Mouse (Mus musculus): Measurements from ENCODE around the gene Crybb1. TPM values are rescaled to one million over a fixed set of nuclear protein-coding genes. Genes with fewer than 3 reads are reported as not detected.

Gene Crybb1
- polyA plus RNA-seq, 1 experiment from 2014 or later, result 0.32 TPM

DNA sequence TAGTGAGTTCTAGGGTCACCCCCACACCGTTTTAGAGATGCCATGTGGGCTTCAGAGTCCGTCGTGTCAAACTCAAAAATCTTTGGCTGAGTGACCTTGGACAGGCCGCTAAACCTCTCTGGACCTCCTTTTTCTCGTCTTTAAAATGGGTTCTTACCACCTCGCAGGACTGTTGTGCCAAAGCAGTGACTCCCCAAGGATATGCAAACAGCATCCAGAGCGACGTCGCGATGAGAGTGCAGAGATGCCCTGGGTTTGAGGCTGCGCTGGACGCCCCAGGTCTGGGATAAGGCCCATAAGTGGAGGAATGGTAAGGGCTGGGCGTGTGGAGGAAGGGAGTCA, 27.7 kb upstream of the Crybb1 start:
- no peak overlapping the region for H3K4me2 ChIP-seq (ENCODE audit: low read depth, low read length)

GRCm38 (mm10) chr5:112228240-112229076, 27.2 kb upstream of the Crybb1 start:
- H3K4me3 ChIP-seq (ENCODE audit: low read depth, low read length), result no peak overlapping the region

More for the DNA sequence above, 27.7 kb upstream of the Crybb1 start:
- WGBS (ENCODE audit: insufficient replicate concordance), result 4% methylated on average over 13 of the region's 13 CpGs
- ATAC-seq (ENCODE audit: low read depth), result no peak
- H3K9me3 ChIP-seq (replicated peaks; ENCODE audit: control insufficient read depth, low read length), result no peaks in the 10 kb centered on the region
- no peaks in the 10 kb centered on the region for H3K4me1 ChIP-seq (ENCODE audit: control insufficient read depth, low read depth, low read length)
- no peaks in the 10 kb centered on the region for H3K36me3 ChIP-seq (ENCODE audit: control insufficient read depth, insufficient read depth)
- peaks cover 57% of the 10 kb centered on the region for H3K27me3 ChIP-seq (ENCODE audit: control insufficient read depth, insufficient read depth, low read depth, low read length)
- no peak overlapping the region for H3K9ac ChIP-seq (ENCODE audit: low read depth, low read length)
- H3K27ac ChIP-seq (ENCODE audit: low read length), result no peak overlapping the region
- no peak overlapping the region for H3K4me3 ChIP-seq (ENCODE audit: low read depth, low read length)

DNA sequence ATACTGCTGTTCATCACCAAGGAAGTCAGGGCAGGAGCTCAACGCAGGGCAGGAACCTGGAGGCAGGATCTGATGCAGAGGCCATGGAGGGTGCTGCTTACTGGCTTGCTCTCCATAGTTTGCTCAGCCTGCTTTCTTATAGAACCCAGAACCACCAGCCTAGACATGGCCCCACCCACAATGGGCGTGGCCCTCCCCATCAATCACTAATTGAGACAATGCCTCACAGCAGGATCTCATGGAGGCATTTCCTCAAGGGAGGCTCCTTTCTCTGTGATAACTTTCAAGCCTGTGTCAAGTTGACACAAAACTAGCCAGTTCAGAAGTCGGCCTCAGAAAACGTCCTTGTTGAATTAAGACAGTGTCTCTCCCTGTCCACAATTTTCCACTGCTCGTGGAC, 19.8 kb upstream of the Crybb1 start:
- H3K4me1 ChIP-seq (ENCODE audit: control insufficient read depth, low read depth, low read length), result no peaks in the 10 kb centered on the region; the same call in 1 of the 2 replicates
- no peaks in the 10 kb centered on the region for H3K36me3 ChIP-seq (ENCODE audit: control insufficient read depth, insufficient read depth)
- no peak overlapping the region for H3K9ac ChIP-seq (ENCODE audit: low read depth, low read length)
- ATAC-seq (ENCODE audit: low read depth), result no peak
- no peak overlapping the region for H3K27ac ChIP-seq (ENCODE audit: low read length)
- peaks cover 12% of the 10 kb centered on the region for H3K27me3 ChIP-seq (ENCODE audit: control insufficient read depth, insufficient read depth, low read depth, low read length)
- no peak overlapping the region for H3K4me3 ChIP-seq (ENCODE audit: low read depth, low read length)
- no peaks in the 10 kb centered on the region for H3K9me3 ChIP-seq (replicated peaks; ENCODE audit: control insufficient read depth, low read length)
- whole genome bisulfite sequencing (ENCODE audit: insufficient replicate concordance), result 59% methylated on average over 5 of the region's 5 CpGs
- H3K4me2 ChIP-seq (ENCODE audit: low read depth, low read length), result no peak overlapping the region

More at GRCm38 (mm10) chr5:112228240-112229076, 27.2 kb upstream of the Crybb1 start:
- H3K27ac ChIP-seq (ENCODE audit: low read length), result no peak overlapping the region
- peaks cover 57% of the 10 kb centered on the region for H3K27me3 ChIP-seq (ENCODE audit: control insufficient read depth, insufficient read depth, low read depth, low read length)
- H3K36me3 ChIP-seq (ENCODE audit: control insufficient read depth, insufficient read depth), result no peaks in the 10 kb centered on the region
- 2% methylated on average over 57 of the region's 57 CpGs for WGBS (ENCODE audit: insufficient replicate concordance)
- ATAC-seq (ENCODE audit: low read depth), result no peak
- no peaks in the 10 kb centered on the region for H3K9me3 ChIP-seq (replicated peaks; ENCODE audit: control insufficient read depth, low read length)
- H3K4me2 ChIP-seq (ENCODE audit: low read depth, low read length), result no peak overlapping the region
- no peak overlapping the region for H3K9ac ChIP-seq (ENCODE audit: low read depth, low read length)
- no peaks in the 10 kb centered on the region for H3K4me1 ChIP-seq (ENCODE audit: control insufficient read depth, low read depth, low read length)

GRCm38 (mm10) chr5:112236631-112237030, 19.0 kb upstream of the Crybb1 start:
- no peak overlapping the region for H3K27ac ChIP-seq (ENCODE audit: low read length)
- H3K36me3 ChIP-seq (ENCODE audit: control insufficient read depth, insufficient read depth), result no peaks in the 10 kb centered on the region
- 71% methylated on average over 2 of the region's 2 CpGs for WGBS (ENCODE audit: insufficient replicate concordance)

GRCm38 (mm10) chr5:112237439-112237838, 18.2 kb upstream of the Crybb1 start:
- Histone ChIP-seq H3K9ac (ENCODE audit: low read depth, low read length) (no peak overlapping the region), H3K9me3 (replicated peaks; ENCODE audit: control insufficient read depth, low read length) (no peaks in the 10 kb centered on the region), H3K4me1 (ENCODE audit: control insufficient read depth, low read depth, low read length) (peaks cover 13% of the 10 kb centered on the region), H3K4me3 (ENCODE audit: low read depth, low read length) (no peak overlapping the region), H3K36me3 (ENCODE audit: control insufficient read depth, insufficient read depth) (no peaks in the 10 kb centered on the region), H3K27ac (ENCODE audit: low read length) (no peak overlapping the region), H3K27me3 (ENCODE audit: control insufficient read depth, insufficient read depth, low read depth, low read length) (peaks cover 9% of the 10 kb centered on the region), H3K4me2 (ENCODE audit: low read depth, low read length) (no peak overlapping the region)
- ATAC-seq (ENCODE audit: low read depth), result no peak
- 14% methylated on average over 16 of the region's 16 CpGs for WGBS (ENCODE audit: insufficient replicate concordance)

More at GRCm38 (mm10) chr5:112236631-112237030, 19.0 kb upstream of the Crybb1 start:
- Histone ChIP-seq H3K4me3 (ENCODE audit: low read depth, low read length) (no peak overlapping the region), H3K27me3 (ENCODE audit: control insufficient read depth, insufficient read depth, low read depth, low read length) (peaks cover 9% of the 10 kb centered on the region), H3K9ac (ENCODE audit: low read depth, low read length) (no peak overlapping the region), H3K9me3 (replicated peaks; ENCODE audit: control insufficient read depth, low read length) (no peaks in the 10 kb centered on the region), H3K4me2 (ENCODE audit: low read depth, low read length) (no peak overlapping the region), H3K4me1 (ENCODE audit: control insufficient read depth, low read depth, low read length) (peaks cover 7% of the 10 kb centered on the region)
- ATAC-seq (ENCODE audit: low read depth), result no peak

GRCm38 (mm10) chr5:112237866-112238570, 17.6 kb upstream of the Crybb1 start:
- Histone ChIP-seq H3K4me1 (ENCODE audit: control insufficient read depth, low read depth, low read length) (peaks cover 13% of the 10 kb centered on the region), H3K27me3 (ENCODE audit: control insufficient read depth, insufficient read depth, low read depth, low read length) (peaks cover 9% of the 10 kb centered on the region), H3K4me3 (ENCODE audit: low read depth, low read length) (no peak overlapping the region), H3K9ac (ENCODE audit: low read depth, low read length) (no peak overlapping the region), H3K27ac (ENCODE audit: low read length) (no peak overlapping the region), H3K36me3 (ENCODE audit: control insufficient read depth, insufficient read depth) (no peaks in the 10 kb centered on the region), H3K9me3 (replicated peaks; ENCODE audit: control insufficient read depth, low read length) (no peaks in the 10 kb centered on the region), H3K4me2 (ENCODE audit: low read depth, low read length) (no peak overlapping the region)
- ATAC-seq (ENCODE audit: low read depth), result no peak
- 56% methylated on average over 9 of the region's 9 CpGs for WGBS (ENCODE audit: insufficient replicate concordance)

DNA sequence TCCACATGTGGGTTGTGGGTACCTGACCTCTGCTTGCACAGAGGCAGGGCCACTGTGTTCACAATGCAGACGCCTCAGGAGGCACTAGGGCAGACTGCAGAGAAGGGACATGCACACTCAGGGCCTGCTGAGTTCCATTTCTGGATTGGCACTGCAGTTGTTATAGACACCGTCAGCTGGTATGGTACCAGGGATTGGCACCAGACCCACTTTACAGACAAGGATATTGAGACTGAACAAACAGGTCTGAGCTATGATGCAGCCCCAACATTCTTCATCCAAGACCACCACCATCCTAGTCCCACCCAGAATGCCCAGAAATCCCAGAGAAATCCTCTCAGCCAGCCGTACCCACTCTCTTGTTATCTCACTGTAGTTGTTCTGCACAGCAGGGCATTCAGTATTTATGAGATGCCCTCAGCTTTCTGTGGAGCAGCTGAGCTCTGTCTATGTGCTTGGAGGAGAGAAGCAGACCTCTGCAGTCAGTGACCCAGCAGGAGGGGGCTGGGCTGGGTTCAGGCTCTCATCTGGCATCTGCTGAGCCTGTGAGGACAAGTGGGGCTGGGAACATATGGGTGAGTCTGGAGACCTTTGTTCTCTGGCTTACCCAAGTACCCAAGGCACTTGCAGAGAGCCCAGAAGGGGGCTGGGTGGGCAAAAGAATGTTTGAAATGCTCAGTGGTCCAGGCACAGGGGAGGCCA, 16.7 kb upstream of the Crybb1 start:
- Histone ChIP-seq H3K4me3 (ENCODE audit: low read depth, low read length) (no peak overlapping the region), H3K4me2 (ENCODE audit: low read depth, low read length) (no peak overlapping the region)
- WGBS (ENCODE audit: insufficient replicate concordance), result 58% methylated on average over 3 of the region's 3 CpGs

GRCm38 (mm10) chr5:112240761-112241160, 14.9 kb upstream of the Crybb1 start:
- under 1% methylated on average over 10 of the region's 10 CpGs for WGBS (ENCODE audit: insufficient replicate concordance)
- Histone ChIP-seq H3K9ac (ENCODE audit: low read depth, low read length) (no peak overlapping the region), H3K4me3 (ENCODE audit: low read depth, low read length) (no peak overlapping the region), H3K27ac (ENCODE audit: low read length) (no peak overlapping the region), H3K36me3 (ENCODE audit: control insufficient read depth, insufficient read depth) (no peaks in the 10 kb centered on the region), H3K27me3 (ENCODE audit: control insufficient read depth, insufficient read depth, low read depth, low read length) (peaks cover 9% of the 10 kb centered on the region), H3K4me1 (ENCODE audit: control insufficient read depth, low read depth, low read length) (peaks cover 29% of the 10 kb centered on the region), H3K4me2 (ENCODE audit: low read depth, low read length) (peak overlapping the region; percentile 30; the same call in 1 of the 2 replicates), H3K9me3 (replicated peaks; ENCODE audit: control insufficient read depth, low read length) (no peaks in the 10 kb centered on the region)
- peak; percentile 20; the same call in 1 of the 2 replicates for ATAC-seq (ENCODE audit: low read depth)

More for the DNA sequence above, 16.7 kb upstream of the Crybb1 start:
- H3K9ac ChIP-seq (ENCODE audit: low read depth, low read length), result no peak overlapping the region
- H3K4me1 ChIP-seq (ENCODE audit: control insufficient read depth, low read depth, low read length), result peaks cover 22% of the 10 kb centered on the region
- H3K9me3 ChIP-seq (replicated peaks; ENCODE audit: control insufficient read depth, low read length), result no peaks in the 10 kb centered on the region
- H3K36me3 ChIP-seq (ENCODE audit: control insufficient read depth, insufficient read depth), result no peaks in the 10 kb centered on the region
- H3K27ac ChIP-seq (ENCODE audit: low read length), result no peak overlapping the region
- ATAC-seq (ENCODE audit: low read depth), result no peak
- peaks cover 9% of the 10 kb centered on the region for H3K27me3 ChIP-seq (ENCODE audit: control insufficient read depth, insufficient read depth, low read depth, low read length)
